In the genomic region with DNA sequence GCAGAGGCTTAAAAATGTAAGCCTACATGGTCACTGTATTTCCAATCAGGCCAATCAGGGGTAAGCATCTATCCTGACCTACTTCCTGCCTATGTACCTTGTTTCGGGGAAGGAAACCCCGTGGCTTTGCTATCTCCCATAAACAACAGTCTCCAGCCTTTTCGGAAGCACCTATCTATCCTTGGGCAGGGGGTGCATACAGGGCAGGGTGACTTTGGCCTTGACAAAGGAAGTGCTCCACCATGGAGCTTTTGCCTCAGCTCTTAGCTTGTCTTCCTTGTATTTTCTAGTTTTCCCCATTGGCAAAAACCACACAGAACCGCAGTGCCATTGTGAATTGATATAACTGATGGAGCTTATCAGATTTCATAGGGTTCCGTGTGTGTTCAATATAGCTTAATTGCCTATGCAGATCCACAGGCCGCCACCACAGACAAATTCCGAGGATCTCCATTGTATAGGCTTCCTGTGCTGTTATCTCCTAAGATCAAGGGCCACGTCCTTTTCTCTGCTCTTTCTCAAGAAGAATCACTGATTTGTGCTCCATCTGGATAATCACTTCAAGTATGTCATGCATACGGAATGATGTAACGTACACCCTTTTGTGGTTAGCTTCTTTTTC, we compare ENCODE assay signal across 22 mouse cellular contexts.
DNase-seq lines count a peak whose midpoint lies in the region; ATAC-seq and TF ChIP-seq lines count a peak whose summit lies in the region.
"Had no signal": no experiment of that assay in that cellular context is flagged by ENCODE, and none has a peak within 500 bp of the region (broad histone marks: within the 10 kb centered on the region; RNA-seq: fewer than 3 reads in every experiment).

No protein-coding gene starts in this region.

- WGBS in forebrain, embryonic 11.5 days = 58% methylated on average over 10 of the region's 10 CpGs
- 56% methylated on average over 10 of the region's 10 CpGs for WGBS in forebrain, embryonic 14.5 days
- 73% methylated on average over 10 of the region's 10 CpGs for WGBS in heart, postnatal 0 days
- WGBS in heart, embryonic 10.5 days = 74% methylated on average over 10 of the region's 10 CpGs
- WGBS in midbrain, embryonic 11.5 days = 60% methylated on average over 10 of the region's 10 CpGs
- 57% methylated on average over 10 of the region's 10 CpGs for WGBS in midbrain, embryonic 16.5 days

- H3K4me2 ChIP-seq in forebrain, embryonic 11.5 days (ENCODE audit: low read depth, low read length, severe bottlenecking) = no peak overlapping the region
- no peak overlapping the region for H3K4me2 ChIP-seq in forebrain, embryonic 14.5 days (ENCODE audit: low read length)
- no peak overlapping the region for H3K4me2 ChIP-seq in heart, postnatal 0 days (ENCODE audit: low read depth, low read length)
- H3K4me2 ChIP-seq in midbrain, embryonic 11.5 days = no peak overlapping the region
- no peak overlapping the region for H3K4me2 ChIP-seq in midbrain, embryonic 16.5 days (ENCODE audit: low read length)
- H3K4me2 ChIP-seq: embryonic facial prominence, embryonic 13.5 days; forebrain, embryonic 13.5 days; heart, embryonic 12.5 days; hindbrain, embryonic 14.5 days had no signal

- no peak for DNase-seq in forebrain, embryonic 11.5 days (ENCODE audit: low spot score)
- no peak for DNase-seq in forebrain, embryonic 14.5 days (ENCODE audit: low spot score)
- no peak for DNase-seq in heart, postnatal 0 days (ENCODE audit: low spot score)
- no peak for DNase-seq in heart, embryonic 10.5 days (ENCODE audit: low spot score)
- DNase-seq in midbrain, embryonic 11.5 days (ENCODE audit: low spot score, missing footprints) = no peak
- no peak for DNase-seq in spleen, postnatal 4 days (ENCODE audit: low spot score in 2 of 2)
- DNase-seq in adrenal gland, adult (ENCODE audit: inconsistent age in 2 of 2, low spot score in 1 of 2) = no peak
- DNase-seq: adrenal gland, adult 2 months; adrenal gland, postnatal 36 days; cerebellum, adult 11-12 months; cerebellum, adult 9-11 months; cerebellum, postnatal 36 days; heart, postnatal 36 days; kidney, adult 2 months had no signal

- no peak overlapping the region for H3K27ac ChIP-seq in forebrain, embryonic 11.5 days (ENCODE audit: low read depth, low read length)
- no peak overlapping the region for H3K27ac ChIP-seq in forebrain, embryonic 14.5 days (ENCODE audit: low read depth, low read length)
- H3K27ac ChIP-seq in heart, postnatal 0 days (ENCODE audit: low read depth) = peak overlapping the region; percentile 63
- no peak overlapping the region for H3K27ac ChIP-seq in heart, embryonic 10.5 days
- H3K27ac ChIP-seq in midbrain, embryonic 11.5 days (ENCODE audit: low read depth, low read length) = no peak overlapping the region
- no peak overlapping the region for H3K27ac ChIP-seq in midbrain, embryonic 16.5 days (ENCODE audit: low read length)
- H3K27ac ChIP-seq: forebrain, embryonic 13.5 days had no signal

- no peaks in the 10 kb centered on the region for H3K36me3 ChIP-seq in forebrain, embryonic 11.5 days (ENCODE audit: control insufficient read depth, insufficient read depth, low read length)
- no peaks in the 10 kb centered on the region for H3K36me3 ChIP-seq in forebrain, embryonic 14.5 days (ENCODE audit: control insufficient read depth, insufficient read depth, low read length)
- no peaks in the 10 kb centered on the region for H3K36me3 ChIP-seq in heart, postnatal 0 days (replicated peaks; ENCODE audit: control insufficient read depth, insufficient read depth, low read length)
- no peaks in the 10 kb centered on the region for H3K36me3 ChIP-seq in heart, embryonic 10.5 days
- no peaks in the 10 kb centered on the region for H3K36me3 ChIP-seq in midbrain, embryonic 11.5 days (ENCODE audit: control insufficient read depth, insufficient read depth, low read length)
- no peaks in the 10 kb centered on the region for H3K36me3 ChIP-seq in midbrain, embryonic 16.5 days (ENCODE audit: control insufficient read depth, insufficient read depth, low read length)
- H3K36me3 ChIP-seq: embryonic facial prominence, embryonic 13.5 days; heart, embryonic 12.5 days had no signal

- no peaks in the 10 kb centered on the region for H3K9me3 ChIP-seq in forebrain, embryonic 11.5 days (ENCODE audit: control insufficient read depth, low read length)
- H3K9me3 ChIP-seq in forebrain, embryonic 14.5 days (replicated peaks; ENCODE audit: control insufficient read depth, low read length) = no peaks in the 10 kb centered on the region
- no peaks in the 10 kb centered on the region for H3K9me3 ChIP-seq in heart, postnatal 0 days (replicated peaks; ENCODE audit: control insufficient read depth, low read length)
- no peaks in the 10 kb centered on the region for H3K9me3 ChIP-seq in heart, embryonic 10.5 days
- no peaks in the 10 kb centered on the region for H3K9me3 ChIP-seq in midbrain, embryonic 11.5 days (ENCODE audit: control insufficient read depth, low read length)
- no peaks in the 10 kb centered on the region for H3K9me3 ChIP-seq in midbrain, embryonic 16.5 days (replicated peaks; ENCODE audit: control insufficient read depth, low read length, poor library complexity, severe bottlenecking)
- H3K9me3 ChIP-seq: embryonic facial prominence, embryonic 13.5 days; forebrain, embryonic 13.5 days; heart, embryonic 12.5 days had no signal

- ATAC-seq in forebrain, embryonic 11.5 days (replicated peaks; ENCODE audit: low FRiP score) = 0 out of 2 replicates have a peak, but pooled peaks have one; percentile 19
- ATAC-seq in forebrain, embryonic 14.5 days = no peak
- ATAC-seq in heart, postnatal 0 days (ENCODE audit: insufficient read depth, low read depth) = no peak
- ATAC-seq in midbrain, embryonic 11.5 days (ENCODE audit: low FRiP score) = peak; percentile 43; the same call in 1 of the 2 replicates
- ATAC-seq in midbrain, embryonic 16.5 days = no peak
- ATAC-seq: activated CD4-positive, CD25-positive, alpha-beta regulatory T cell, adult 4 months; forebrain, embryonic 13.5 days; intestine, embryonic 16.5 days; Patski had no signal

- no peak overlapping the region for H3K9ac ChIP-seq in forebrain, embryonic 11.5 days (ENCODE audit: low read length)
- no peak overlapping the region for H3K9ac ChIP-seq in forebrain, embryonic 14.5 days (ENCODE audit: low read length)
- no peak overlapping the region for H3K9ac ChIP-seq in heart, postnatal 0 days (replicated peaks; ENCODE audit: low read depth, low read length)
- no peak overlapping the region for H3K9ac ChIP-seq in midbrain, embryonic 11.5 days (ENCODE audit: low read length)
- H3K9ac ChIP-seq in midbrain, embryonic 16.5 days (ENCODE audit: low read depth, low read length) = no peak overlapping the region
- H3K9ac ChIP-seq: embryonic facial prominence, embryonic 13.5 days; forebrain, embryonic 13.5 days; heart, embryonic 12.5 days; hindbrain, embryonic 14.5 days had no signal

- TF ChIP-seq EP300 in heart, postnatal 0 days (IDR thresholded peaks at IDR 0.05; ENCODE audit: low read depth) = no peak

- no peak for TF ChIP-seq CTCF in heart, postnatal 0 days (IDR thresholded peaks at IDR 0.05; ENCODE audit: low read depth)

- H3K4me3 ChIP-seq in forebrain, embryonic 11.5 days (ENCODE audit: low read depth, low read length) = no peak overlapping the region
- no peak overlapping the region for H3K4me3 ChIP-seq in forebrain, embryonic 14.5 days (ENCODE audit: low read depth, low read length)
- no peak overlapping the region for H3K4me3 ChIP-seq in heart, postnatal 0 days (ENCODE audit: low read depth, low read length)
- no peak overlapping the region for H3K4me3 ChIP-seq in heart, embryonic 10.5 days
- no peak overlapping the region for H3K4me3 ChIP-seq in midbrain, embryonic 11.5 days (ENCODE audit: low read depth, low read length)
- no peak overlapping the region for H3K4me3 ChIP-seq in midbrain, embryonic 16.5 days (ENCODE audit: low read depth, low read length)
- H3K4me3 ChIP-seq: embryonic facial prominence, embryonic 13.5 days; forebrain, embryonic 13.5 days; heart, embryonic 12.5 days had no signal

- H3K4me1 ChIP-seq in forebrain, embryonic 11.5 days (replicated peaks; ENCODE audit: control insufficient read depth, insufficient read depth, low read length) = peaks cover 8% of the 10 kb centered on the region; the same call in 1 of the 2 replicates
- H3K4me1 ChIP-seq in forebrain, embryonic 14.5 days (ENCODE audit: control insufficient read depth, insufficient read depth, low read length) = peaks cover 4% of the 10 kb centered on the region; the same call in 1 of the 2 replicates
- H3K4me1 ChIP-seq in heart, postnatal 0 days (ENCODE audit: control insufficient read depth, insufficient read depth) = peaks cover 6% of the 10 kb centered on the region; the same call in 1 of the 2 replicates
- peaks cover 7% of the 10 kb centered on the region for H3K4me1 ChIP-seq in heart, embryonic 10.5 days
- H3K4me1 ChIP-seq in midbrain, embryonic 11.5 days (ENCODE audit: control insufficient read depth, insufficient read depth, low read length) = peaks cover 7% of the 10 kb centered on the region
- peaks cover 14% of the 10 kb centered on the region for H3K4me1 ChIP-seq in midbrain, embryonic 16.5 days (ENCODE audit: control insufficient read depth, insufficient read depth, low read length)

- no peaks in the 10 kb centered on the region for H3K27me3 ChIP-seq in forebrain, embryonic 11.5 days (ENCODE audit: control insufficient read depth, insufficient read depth, low read length)
- no peaks in the 10 kb centered on the region for H3K27me3 ChIP-seq in forebrain, embryonic 14.5 days (replicated peaks; ENCODE audit: control insufficient read depth, insufficient read depth, low read length)
- no peaks in the 10 kb centered on the region for H3K27me3 ChIP-seq in heart, postnatal 0 days (ENCODE audit: control insufficient read depth, insufficient read depth, low read length)
- no peaks in the 10 kb centered on the region for H3K27me3 ChIP-seq in heart, embryonic 10.5 days (ENCODE audit: insufficient read depth, poor library complexity, severe bottlenecking)
- H3K27me3 ChIP-seq in midbrain, embryonic 11.5 days (ENCODE audit: control insufficient read depth, insufficient read depth, low read length) = no peaks in the 10 kb centered on the region
- no peaks in the 10 kb centered on the region for H3K27me3 ChIP-seq in midbrain, embryonic 16.5 days (ENCODE audit: control insufficient read depth, insufficient read depth, low read depth, low read length)
- H3K27me3 ChIP-seq: embryonic facial prominence, embryonic 13.5 days; forebrain, embryonic 13.5 days; heart, embryonic 12.5 days; Patski had no signal

Comparison
In these comparisons a context has a peak if more than half of its experiments do, and no peak if none do; other contexts are left out.
1. ATAC-seq: peak in forebrain, embryonic 11.5 days (single experiment) and midbrain, embryonic 11.5 days (single experiment); none in forebrain, embryonic 14.5 days (single experiment), heart, postnatal 0 days (single experiment) and midbrain, embryonic 16.5 days (single experiment).